Mouse (Mus musculus) liver, embryonic 14.5 days (tissue): ENCODE measurements around the gene St6galnac3.

ENCODE experiments used
- CTCF ChIP-seq: IDR thresholded peaks from 2 replicates; pipeline ENCODE4 v1.5.1; 2016; ENCODE audit warnings: antibody characterized with exemption, low read depth, control low read depth
- EP300 ChIP-seq: IDR thresholded peaks from 2 replicates; pipeline ENCODE4 v1.6.1; 2016; ENCODE audit warnings: antibody characterized with exemption, low read depth

GRCm38 (mm10) chr3:153277389-153277999 is 447.5 kb downstream of the St6galnac3 start:
- TF ChIP-seq CTCF (no peak), EP300 (no peak)
